Mouse (Mus musculus) embryonic stem cell, embryonic (primary cell): ENCODE measurements at regions not wholly inside any gene's neighbourhood (a gene's known extent, or its start where the extent isn't known, plus 50 kb on each side); places are given as distances from the start of the nearest gene placed in this dataset.

Source experiments
- CTCF ChIA-PET, 4 experiments: fragments of 300-600 bp in 2 of 4; fragments of 350-600 bp in 2 of 4; sonication (Branson Sonifier 250); formaldehyde crosslinking; loops; one replicate each; lab custom pipeline; 2022; ENCODE audit warnings: inconsistent platforms in 2 of 4; lab: Charles Lee
- POLR2A ChIA-PET, 4 experiments: fragments of 300-600 bp in 2 of 4; fragments of 350-600 bp in 2 of 4; sonication (Branson Sonifier 250); formaldehyde crosslinking; loops; one replicate each; lab custom pipeline; 2022; ENCODE audit warnings: antibody characterized with exemption in 4 of 4, inconsistent platforms in 1 of 4; lab: Charles Lee

GRCm38 (mm10) chr1:185675674-185676420, 221.2 kb downstream of the Slc30a10 start:
- CTCF ChIA-PET = interaction anchor here in 1 of 4 experiments (0.8 to 1.3 kb wide), 2 partner anchors 9 to 129 kb away, joined by 3 to 4 read pairs; no protein-coding TSS in a partner anchor
- POLR2A ChIA-PET = no interaction called here

GRCm38 (mm10) chr1:185681610-185682457, 227.2 kb downstream of the Slc30a10 start:
- CTCF ChIA-PET = interaction anchor here (0.6 to 1.7 kb wide), 7 partner anchors 59 to 342 kb away, joined by 3 to 8 read pairs (median 3); no protein-coding TSS in a partner anchor
- POLR2A ChIA-PET = interaction anchor here in 2 of 4 experiments (0.6 kb wide), 2 partner anchors 579 to 773 kb away, joined by 3 to 7 read pairs; no protein-coding TSS in a partner anchor

GRCm38 (mm10) chr1:185682458-185682750, 227.8 kb downstream of the Slc30a10 start:
- ChIA-PET CTCF (interaction anchor here (0.6 to 1.7 kb wide), 6 partner anchors 58 to 341 kb away, joined by 3 to 8 read pairs (median 4); no protein-coding TSS in a partner anchor), POLR2A (interaction anchor here in 2 of 4 experiments (0.6 kb wide), 2 partner anchors 579 to 772 kb away, joined by 3 to 7 read pairs; no protein-coding TSS in a partner anchor)

- ChIA-PET POLR2A (no interaction called here), CTCF (interaction anchor here (0.6 to 2.2 kb wide), 13 partner anchors 9 to 1415 kb away, joined by 3 to 6 read pairs (median 4); no protein-coding TSS in a partner anchor)
Observed at GRCm38 (mm10) chr1:185684638-185685037, 230.0 kb downstream of the Slc30a10 start.

GRCm38 (mm10) chr1:185688506-185688905, 233.9 kb downstream of the Slc30a10 start:
- POLR2A ChIA-PET = no interaction called here

GRCm38 (mm10) chr1:185695394-185695793, 240.7 kb downstream of the Slc30a10 start:
- CTCF ChIA-PET = no interaction called here
- POLR2A ChIA-PET = no interaction called here

More at GRCm38 (mm10) chr1:185688506-185688905, 233.9 kb downstream of the Slc30a10 start:
- CTCF ChIA-PET = no interaction called here

GRCm38 (mm10) chr1:185699758-185700157, 245.1 kb downstream of the Slc30a10 start:
- ChIA-PET CTCF (no interaction called here), POLR2A (no interaction called here)

GRCm38 (mm10) chr1:185726324-185726723, 271.7 kb downstream of the Slc30a10 start:
- POLR2A ChIA-PET = interaction anchor here in 2 of 4 experiments (0.7 to 1.0 kb wide), 2 partner anchors 10 to 537 kb away, joined by 3 to 5 read pairs; no protein-coding TSS in a partner anchor
- CTCF ChIA-PET = interaction anchor here in 1 of 4 experiments (0.7 kb wide), 1 partner anchor 180 kb away, joined by 3 read pairs; no protein-coding TSS in a partner anchor

- CTCF ChIA-PET = interaction anchor here in 1 of 4 experiments (0.7 kb wide), 1 partner anchor 180 kb away, joined by 3 read pairs; no protein-coding TSS in a partner anchor
Observed at GRCm38 (mm10) chr1:185726811-185727210, 272.2 kb downstream of the Slc30a10 start.

GRCm38 (mm10) chr1:185727749-185728148, 273.1 kb downstream of the Slc30a10 start:
- POLR2A ChIA-PET = interaction anchor here in 2 of 4 experiments (0.6 to 0.7 kb wide), 3 partner anchors 9 to 1371 kb away, joined by 4 to 6 read pairs (median 5); no protein-coding TSS in a partner anchor
- CTCF ChIA-PET = no interaction called here

More at GRCm38 (mm10) chr1:185726811-185727210, 272.2 kb downstream of the Slc30a10 start:
- POLR2A ChIA-PET = interaction anchor here in 2 of 4 experiments (0.7 to 1.0 kb wide), 4 partner anchors 10 to 1370 kb away, joined by 3 to 5 read pairs (median 4); no protein-coding TSS in a partner anchor

GRCm38 (mm10) chr1:185728406-185728805, 273.8 kb downstream of the Slc30a10 start:
- CTCF ChIA-PET = no interaction called here
- POLR2A ChIA-PET = no interaction called here

GRCm38 (mm10) chr1:185731062-185731461, 276.4 kb downstream of the Slc30a10 start:
- CTCF ChIA-PET = no interaction called here
- POLR2A ChIA-PET = no interaction called here

- POLR2A ChIA-PET = interaction anchor here in 2 of 4 experiments (0.6 to 1.2 kb wide), 2 partner anchors 9 to 10 kb away, joined by 5 to 6 read pairs; no protein-coding TSS in a partner anchor
Observed at GRCm38 (mm10) chr1:185736773-185737172, 282.1 kb downstream of the Slc30a10 start.

GRCm38 (mm10) chr1:185741034-185741890, 286.6 kb downstream of the Slc30a10 start:
- ChIA-PET CTCF (interaction anchor here in 3 of 4 experiments (0.5 to 0.6 kb wide), 3 partner anchors 12 to 644 kb away, joined by 3 to 6 read pairs (median 3); no protein-coding TSS in a partner anchor), POLR2A (no interaction called here)

More at GRCm38 (mm10) chr1:185736773-185737172, 282.1 kb downstream of the Slc30a10 start:
- CTCF ChIA-PET = interaction anchor here in 1 of 4 experiments (0.7 kb wide), 1 partner anchor 978 kb away, joined by 3 read pairs; no protein-coding TSS in a partner anchor

GRCm38 (mm10) chr1:185749251-185749650, 294.6 kb downstream of the Slc30a10 start:
- CTCF ChIA-PET = no interaction called here
- POLR2A ChIA-PET = no interaction called here

- CTCF ChIA-PET = no interaction called here
- POLR2A ChIA-PET = no interaction called here
Observed at GRCm38 (mm10) chr1:185754486-185755290, 300.0 kb downstream of the Slc30a10 start.

GRCm38 (mm10) chr1:185757376-185757775, 302.7 kb downstream of the Slc30a10 start:
- ChIA-PET POLR2A (no interaction called here), CTCF (no interaction called here)
